Mouse (Mus musculus): ENCODE results near the gene Cwc27.

The Cwc27 gene

GRCm38 (mm10) chr13:104779104-104779670 is 37.8 kb downstream of the Cwc27 start:
- DNase-seq (ENCODE audit: low read depth, low spot score) = no peak

GRCm38 (mm10) chr13:104763193-104763592 is 53.7 kb downstream of the Cwc27 start:
- no peak for DNase-seq (ENCODE audit: low read depth, low spot score)

GRCm38 (mm10) chr13:104762401-104762800 is 54.5 kb downstream of the Cwc27 start:
- peak; percentile 51 for DNase-seq (ENCODE audit: low read depth, low spot score)

- DNase-seq (ENCODE audit: low read depth, low spot score) = peak; percentile 96
Observed at GRCm38 (mm10) chr13:104759381-104759780, 57.6 kb downstream of the Cwc27 start.

GRCm38 (mm10) chr13:104747032-104747431 is 69.9 kb downstream of the Cwc27 start:
- peak; percentile 58 for DNase-seq (ENCODE audit: low read depth, low spot score)

- DNase-seq (ENCODE audit: low read depth, low spot score) = peak; percentile 72
Observed at GRCm38 (mm10) chr13:104742866-104743265, 74.1 kb downstream of the Cwc27 start.

GRCm38 (mm10) chr13:104729261-104730046 is 87.5 kb downstream of the Cwc27 start:
- DNase-seq (ENCODE audit: low read depth, low spot score) = no peak

- DNase-seq (ENCODE audit: low read depth, low spot score) = no peak
Observed at GRCm38 (mm10) chr13:104727681-104728080, 89.3 kb downstream of the Cwc27 start.

GRCm38 (mm10) chr13:104720133-104720532 is 96.8 kb downstream of the Cwc27 start:
- no peak for DNase-seq (ENCODE audit: low read depth, low spot score)

- peak; percentile 99 for DNase-seq (ENCODE audit: low read depth, low spot score)
Observed at GRCm38 (mm10) chr13:104694612-104695355, 122.2 kb downstream of the Cwc27 start.

- DNase-seq (ENCODE audit: low read depth, low spot score) = peak; percentile 43
Observed at GRCm38 (mm10) chr13:104692710-104693109, 124.2 kb downstream of the Cwc27 start.

GRCm38 (mm10) chr13:104685537-104685936 is 131.4 kb downstream of the Cwc27 start:
- no peak for DNase-seq (ENCODE audit: low read depth, low spot score)

GRCm38 (mm10) chr13:104684361-104685011 is 132.5 kb downstream of the Cwc27 start:
- no peak for DNase-seq (ENCODE audit: low read depth, low spot score)

- DNase-seq (ENCODE audit: low read depth, low spot score) = peak; percentile 69
Observed at GRCm38 (mm10) chr13:104681212-104681611, 135.7 kb downstream of the Cwc27 start.

GRCm38 (mm10) chr13:104661188-104661587 is 155.8 kb downstream of the Cwc27 start:
- DNase-seq (ENCODE audit: low read depth, low spot score) = no peak

GRCm38 (mm10) chr13:104660042-104660680 is 156.8 kb downstream of the Cwc27 start:
- DNase-seq (ENCODE audit: low read depth, low spot score) = peak; percentile 12

GRCm38 (mm10) chr13:104656666-104657272 is 160.2 kb downstream of the Cwc27 start:
- no peak for DNase-seq (ENCODE audit: low read depth, low spot score)

GRCm38 (mm10) chr13:104655137-104655536 is 161.8 kb downstream of the Cwc27 start:
- peak; percentile 60 for DNase-seq (ENCODE audit: low read depth, low spot score)

- DNase-seq (ENCODE audit: low read depth, low spot score) = peak; percentile 18
Observed at GRCm38 (mm10) chr13:104651763-104652162, 165.2 kb downstream of the Cwc27 start.

GRCm38 (mm10) chr13:104650654-104651053 is 166.3 kb downstream of the Cwc27 start:
- no peak for DNase-seq (ENCODE audit: low read depth, low spot score)

GRCm38 (mm10) chr13:104650145-104650544 is 166.8 kb downstream of the Cwc27 start:
- no peak for DNase-seq (ENCODE audit: low read depth, low spot score)

Measured in brain, adult 2 months (tissue).